ENCODE assay signal across 30 mouse cellular contexts in the genomic region with DNA sequence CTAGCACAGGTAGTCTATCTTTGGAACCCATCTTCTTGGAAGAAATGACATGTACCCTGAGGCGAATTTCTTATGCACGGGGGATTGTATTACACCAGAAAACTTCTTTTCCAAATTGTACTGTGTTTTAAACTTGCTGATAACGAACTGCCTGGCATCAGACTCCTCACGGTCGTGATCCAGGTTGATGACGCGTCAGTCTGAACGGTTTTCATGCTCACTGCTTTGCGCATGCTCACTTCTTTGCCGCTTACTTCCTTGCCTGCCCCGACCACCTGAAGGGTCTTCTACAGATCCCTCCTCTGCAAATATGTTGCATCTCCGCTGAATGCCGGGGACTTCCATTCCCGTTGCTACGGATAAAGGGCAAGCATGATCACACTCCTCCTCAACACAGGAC.
"Had no signal": no experiment of that assay in that cellular context is flagged by ENCODE, and none has a peak within 500 bp of the region (broad histone marks: within the 10 kb centered on the region; RNA-seq: fewer than 3 reads in every experiment).

No protein-coding gene starts in this region.

- DNase-seq: heart, postnatal 10 days; heart, postnatal 14 days; heart, postnatal 36 days; heart, postnatal 4 days; kidney, adult 11 months; kidney, adult 18-20 months; kidney, adult 2 months; kidney, adult 8-10 months; kidney, adult 9 months; kidney, postnatal 10 days; kidney, postnatal 14 days; kidney, postnatal 25 days; kidney, postnatal 36 days; kidney, postnatal 4 days; layer of hippocampus, adult 9-11 months; layer of hippocampus, postnatal 36 days had no signal

- H3K4me1 ChIP-seq: heart, embryonic 12.5 days; hindbrain, embryonic 12.5 days; hindbrain, embryonic 13.5 days; hindbrain, embryonic 15.5 days; intestine, embryonic 15.5 days had no signal

- H3K27me3 ChIP-seq: heart, embryonic 12.5 days; heart, embryonic 13.5 days; heart, embryonic 15.5 days; hindbrain, embryonic 12.5 days; hindbrain, embryonic 13.5 days; hindbrain, embryonic 15.5 days; intestine, embryonic 15.5 days; kidney, embryonic 15.5 days had no signal

- H3K27ac ChIP-seq: heart, embryonic 10.5 days; heart, embryonic 13.5 days; heart, embryonic 15.5 days; hindbrain, embryonic 10.5 days; hindbrain, embryonic 12.5 days; hindbrain, embryonic 13.5 days; hindbrain, embryonic 14.5 days; hindbrain, embryonic 15.5 days; hindbrain, postnatal 0 days; intestine, embryonic 15.5 days; kidney, embryonic 15.5 days; kidney, postnatal 0 days; layer of hippocampus, adult 2 months had no signal

- H3K36me3 ChIP-seq: heart, embryonic 10.5 days; heart, embryonic 12.5 days; heart, embryonic 13.5 days; heart, embryonic 15.5 days; hindbrain, embryonic 10.5 days; hindbrain, embryonic 12.5 days; hindbrain, embryonic 13.5 days; hindbrain, embryonic 15.5 days; intestine, embryonic 15.5 days; kidney, embryonic 15.5 days had no signal

- H3K4me3 ChIP-seq: heart, embryonic 10.5 days; heart, embryonic 12.5 days; heart, embryonic 13.5 days; heart, embryonic 15.5 days; hindbrain, embryonic 10.5 days; hindbrain, embryonic 12.5 days; hindbrain, embryonic 13.5 days; hindbrain, embryonic 15.5 days; intestine, embryonic 15.5 days; kidney, embryonic 15.5 days; layer of hippocampus, adult 2 months had no signal
